Mouse (Mus musculus): ENCODE measurements around the gene Csk.
A peak's percentile ranks its signal among the peaks of the same experiment; 100 is the strongest.

DNA sequence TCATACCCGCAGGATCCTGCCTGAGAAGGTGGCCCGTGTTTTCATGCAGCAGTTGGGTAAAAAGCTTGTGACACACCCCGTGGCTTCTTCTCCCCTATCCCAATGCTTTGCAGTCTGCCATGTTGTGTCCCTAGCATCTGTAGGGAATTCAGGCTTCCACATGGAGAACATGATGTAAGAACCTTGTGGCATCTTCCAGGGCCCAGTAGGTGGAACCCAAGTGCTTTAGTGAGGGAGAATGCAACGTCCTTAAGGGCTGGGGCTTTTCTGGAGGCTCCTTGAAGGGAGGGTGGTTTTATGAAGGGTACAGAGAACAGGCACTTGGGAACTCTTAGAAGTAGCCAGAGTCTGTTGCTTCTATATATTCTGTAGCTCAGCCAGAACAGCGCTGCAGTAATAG is 62.7 kb downstream of the Csk start:
- TF ChIP-seq CTCF (conservative IDR thresholded peaks at IDR 0.05; ENCODE audit: insufficient read depth, insufficient read length, low read depth, low read length), result peak; percentile 33; the same call in 1 of the 2 replicates
- TF ChIP-seq POLR2A (IDR thresholded peaks at IDR 0.05; ENCODE audit: low read depth, low read length), result no peak

Measured in kidney, adult 2 months (tissue).